Mouse (Mus musculus) cerebellum, postnatal 4 days (tissue): Measurements from ENCODE around the gene Gm49380.
A peak's percentile ranks its signal among the peaks of the same experiment; 100 is the strongest.

Experiments used
- DNase-seq, 2 experiments: peaks; one replicate each; pipeline ENCODE4 v3.0.0; 2022; ENCODE audit warnings: low spot score in 2 of 2, mixed read lengths in 1 of 2

Gm49380 gene

GRCm38 (mm10) chr9:44093612-44094503, 19.4 kb downstream of the Gm49380 start:
- peak; percentile 73 to 83 for DNase-seq

- DNase-seq: no peak
Measured at GRCm38 (mm10) chr9:44088877-44089608, 24.3 kb downstream of the Gm49380 start.

DNA sequence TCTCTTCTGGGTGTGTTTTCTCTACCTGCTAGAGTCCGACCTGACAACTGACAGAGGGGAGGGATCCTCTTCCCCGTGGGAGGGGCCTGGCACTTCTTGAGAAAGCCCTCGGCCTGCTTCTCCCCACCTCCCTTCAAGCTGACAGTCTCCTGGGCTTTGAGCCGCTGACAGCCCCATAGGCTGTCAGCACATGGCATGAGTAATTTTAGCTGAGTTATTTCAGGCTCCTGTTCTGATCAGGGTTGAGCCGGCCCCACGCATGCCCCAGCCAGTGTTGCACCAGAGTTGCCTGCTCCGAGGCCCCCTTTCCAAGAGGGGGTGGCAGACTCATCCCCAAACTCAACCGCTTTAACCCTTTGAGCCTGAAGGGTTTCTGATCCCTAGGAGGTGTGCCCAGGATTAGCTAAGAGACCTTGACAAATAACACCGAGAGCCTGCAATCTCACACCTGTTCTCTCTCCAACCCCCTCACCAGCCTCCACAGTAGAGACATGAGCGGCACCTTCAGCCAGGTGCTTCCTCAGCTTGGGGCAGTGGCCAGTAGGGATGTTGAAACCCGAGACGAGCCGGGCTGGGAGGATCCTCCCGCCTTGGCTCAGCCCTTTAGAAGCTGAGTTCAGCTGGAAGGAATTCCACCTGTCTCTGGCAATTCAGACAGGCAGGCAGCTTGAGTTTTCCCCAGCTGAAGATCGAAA, 25.4 kb downstream of the Gm49380 start:
- DNase-seq: no peak

- no peak for DNase-seq
Measured at GRCm38 (mm10) chr9:44086960-44087359, 26.3 kb downstream of the Gm49380 start.

DNA sequence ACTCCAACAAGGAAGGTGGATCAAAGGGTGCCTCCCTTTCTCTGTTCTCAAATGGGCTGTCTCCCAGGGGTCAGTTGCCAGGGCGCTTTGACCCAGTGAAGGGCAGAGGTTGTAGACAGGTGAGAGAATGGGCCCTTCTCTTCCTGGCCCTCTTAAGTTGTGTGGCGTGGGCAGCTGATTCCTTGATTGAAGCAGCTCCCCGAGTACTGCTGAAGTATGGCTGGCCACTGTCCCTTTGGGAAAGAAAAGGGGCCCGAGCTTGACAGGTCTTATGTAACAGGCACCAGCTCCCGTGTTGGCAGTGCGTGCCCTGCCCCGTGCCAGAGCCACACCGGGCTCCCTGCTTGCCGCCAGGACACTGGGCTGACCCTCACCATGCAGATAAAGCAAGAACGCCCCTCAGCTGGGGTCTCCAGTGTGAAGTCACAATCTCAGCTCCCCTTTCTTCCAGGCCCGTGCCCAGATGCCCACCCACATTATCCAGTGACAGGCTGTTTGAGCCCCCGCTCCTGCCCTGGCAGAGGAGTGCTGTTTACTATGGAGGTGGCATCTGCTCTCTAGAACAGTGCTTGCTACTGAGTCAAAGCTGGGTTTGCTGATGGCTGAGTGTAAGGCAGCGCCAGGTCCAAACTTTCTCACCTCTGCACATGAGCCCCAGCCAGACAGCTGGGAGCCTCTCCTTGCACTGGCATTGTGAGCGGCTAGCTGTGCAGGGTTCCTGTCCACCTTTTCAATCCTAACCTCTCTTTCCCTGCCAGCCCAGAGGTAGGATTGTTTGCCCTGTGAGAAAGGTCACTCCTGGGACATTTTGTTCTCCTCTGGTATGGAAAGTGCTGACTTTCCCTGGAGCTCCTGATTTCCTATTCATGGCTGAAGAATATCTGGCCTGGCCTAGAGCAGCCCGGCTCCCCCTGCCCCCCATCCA, 27.3 kb downstream of the Gm49380 start:
- no peak for DNase-seq

- no peak for DNase-seq
Measured at GRCm38 (mm10) chr9:44085276-44085675, 28.0 kb downstream of the Gm49380 start.

DNA sequence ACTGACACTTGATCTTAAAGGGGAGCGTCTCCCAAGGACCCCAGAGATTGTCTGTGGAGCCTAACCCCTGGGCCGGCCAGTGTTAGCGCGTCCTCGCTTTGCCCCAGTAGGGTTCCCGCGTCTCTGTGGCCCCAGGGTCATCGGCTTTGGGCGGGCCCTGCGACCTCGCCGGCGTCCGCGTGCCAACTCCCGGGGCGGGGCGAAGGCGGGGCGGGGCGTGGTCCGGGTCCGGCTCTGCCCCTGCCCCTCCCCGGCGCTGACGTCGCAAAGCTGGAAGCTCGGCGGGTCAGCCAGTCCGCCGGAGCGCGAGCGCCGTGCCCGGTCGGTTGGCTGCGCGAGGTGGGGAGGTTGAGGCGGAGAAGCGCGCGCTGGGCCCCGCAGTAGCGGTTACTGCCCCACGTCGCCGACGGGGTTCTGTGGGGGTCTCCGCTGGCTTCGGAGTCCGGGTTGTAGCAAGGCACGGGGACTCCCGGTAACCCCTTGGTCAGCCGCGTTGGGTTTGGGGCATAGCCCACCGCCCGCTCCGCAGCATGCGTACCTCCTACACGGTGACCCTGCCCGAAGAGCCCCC, 28.6 kb downstream of the Gm49380 start:
- peak; percentile 72 to 77 for DNase-seq

- no peak for DNase-seq
Measured at GRCm38 (mm10) chr9:44084236-44084635, 29.1 kb downstream of the Gm49380 start.

GRCm38 (mm10) chr9:44083392-44084121, 29.7 kb downstream of the Gm49380 start:
- DNase-seq: no peak

DNA sequence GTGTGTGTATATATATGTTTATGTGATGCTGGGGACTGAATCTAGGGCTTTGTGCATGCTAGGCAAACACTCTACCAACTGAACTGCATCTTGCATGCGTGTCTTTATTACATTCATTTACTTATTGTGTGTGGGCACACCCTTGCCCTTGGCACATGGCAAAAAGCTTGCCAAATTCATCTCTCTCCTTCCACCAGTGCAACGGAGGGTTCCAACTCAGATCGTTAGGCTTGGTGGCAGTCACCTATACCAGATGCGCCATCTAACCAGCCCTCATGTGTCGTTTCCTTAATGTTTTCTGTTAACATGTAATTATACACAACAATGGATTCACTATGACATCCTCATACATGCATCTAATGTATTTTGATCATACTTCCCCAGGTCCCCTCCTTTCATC, 31.0 kb downstream of the Gm49380 start:
- DNase-seq: no peak

GRCm38 (mm10) chr9:44081581-44081980, 31.7 kb downstream of the Gm49380 start:
- DNase-seq: no peak

DNA sequence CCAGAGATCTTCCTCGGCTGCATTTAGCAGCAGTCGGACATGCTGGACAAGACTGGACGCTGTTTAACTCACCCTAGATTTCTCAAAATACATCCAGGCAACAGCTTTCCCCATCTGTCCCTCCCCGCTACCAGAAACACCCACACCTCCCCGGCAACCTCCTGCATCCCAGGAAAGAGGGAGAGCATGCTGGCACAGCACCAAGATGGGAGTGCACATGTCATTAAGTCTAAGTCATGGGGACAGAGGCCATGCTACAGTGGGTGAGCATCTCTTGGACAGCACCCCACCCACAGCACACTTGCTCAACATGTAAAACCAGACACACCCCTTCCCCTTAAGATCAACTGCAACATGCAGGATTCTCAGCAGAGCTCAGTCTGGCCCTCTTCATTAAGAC, 32.3 kb downstream of the Gm49380 start:
- no peak for DNase-seq

DNA sequence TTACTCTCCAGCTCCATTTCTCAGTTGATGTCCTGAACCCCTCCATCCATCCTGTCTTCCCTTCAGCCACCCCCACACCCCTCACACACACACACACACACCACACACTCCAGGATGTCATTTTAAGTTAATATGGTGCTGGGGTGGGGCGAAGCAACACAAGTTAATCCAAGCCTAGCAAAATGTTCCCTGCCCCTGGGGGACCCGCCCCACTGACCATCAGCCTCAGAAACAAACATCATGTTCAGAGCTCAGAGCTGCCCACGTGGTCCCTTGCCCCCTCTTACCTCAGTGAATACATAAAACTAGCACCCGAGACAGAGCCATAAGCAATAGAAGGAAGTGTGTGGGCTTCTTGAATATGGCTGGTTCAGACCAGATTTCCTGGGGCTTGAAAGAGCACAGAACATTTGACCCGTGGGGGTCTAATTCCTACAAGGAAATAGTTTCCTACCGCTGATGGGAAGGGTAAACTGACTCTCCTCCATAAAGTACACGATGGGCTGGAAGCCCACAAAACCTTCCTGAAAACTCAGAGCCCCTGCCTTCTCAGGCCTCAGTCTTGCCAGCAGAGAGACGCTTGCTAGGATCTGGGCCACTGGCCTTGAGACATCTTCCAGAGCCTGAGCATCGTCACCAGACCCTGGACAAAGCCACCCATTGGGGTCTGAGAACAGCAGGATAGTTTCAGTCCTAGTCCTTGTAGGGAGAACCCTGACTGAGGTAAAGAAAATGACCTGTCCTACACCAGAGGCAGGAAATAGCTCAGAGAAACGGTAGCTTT, 33.1 kb downstream of the Gm49380 start:
- no peak for DNase-seq

DNA sequence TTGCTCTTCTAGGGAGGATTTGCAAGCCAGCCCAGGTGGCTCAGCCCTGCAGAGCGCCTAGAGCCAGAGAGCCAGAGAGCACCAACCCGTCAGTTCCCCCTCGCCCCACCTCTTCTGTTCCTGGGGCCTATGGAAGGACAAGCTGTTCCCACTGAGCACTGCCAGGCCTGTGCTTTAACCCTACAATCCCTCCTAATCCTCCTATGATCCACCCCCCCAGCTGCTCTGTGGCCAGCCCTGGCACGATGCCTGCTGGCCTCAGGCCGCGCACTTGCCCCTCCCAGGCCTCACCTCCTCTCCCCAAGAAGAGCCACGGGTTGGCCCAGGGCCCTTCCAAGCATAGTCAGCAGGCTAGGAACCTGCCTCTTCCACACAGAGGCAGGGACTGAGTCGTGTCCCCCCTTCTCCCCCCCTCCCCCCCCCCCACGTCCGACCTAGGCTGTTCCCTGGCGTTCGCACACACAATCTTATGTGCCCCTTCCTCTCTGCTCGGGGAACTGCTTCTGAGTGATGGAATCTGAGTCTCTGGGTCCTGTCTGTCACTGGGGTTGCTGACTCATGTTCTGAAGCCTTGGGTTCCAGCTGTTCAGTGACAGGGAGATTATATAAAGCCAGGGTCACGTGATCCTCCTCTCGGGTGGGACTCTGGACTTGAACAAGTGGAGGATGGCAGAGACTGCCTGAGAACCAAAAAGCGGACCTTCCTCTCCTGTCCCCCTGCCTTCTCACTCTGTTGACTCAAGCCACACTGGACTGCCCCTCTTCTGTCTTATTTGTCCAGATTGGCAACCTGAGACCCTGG, 34.1 kb downstream of the Gm49380 start:
- peak; percentile 54 to 74 for DNase-seq

- no peak for DNase-seq
Measured at GRCm38 (mm10) chr9:44078136-44078797, 35.0 kb downstream of the Gm49380 start.

DNA sequence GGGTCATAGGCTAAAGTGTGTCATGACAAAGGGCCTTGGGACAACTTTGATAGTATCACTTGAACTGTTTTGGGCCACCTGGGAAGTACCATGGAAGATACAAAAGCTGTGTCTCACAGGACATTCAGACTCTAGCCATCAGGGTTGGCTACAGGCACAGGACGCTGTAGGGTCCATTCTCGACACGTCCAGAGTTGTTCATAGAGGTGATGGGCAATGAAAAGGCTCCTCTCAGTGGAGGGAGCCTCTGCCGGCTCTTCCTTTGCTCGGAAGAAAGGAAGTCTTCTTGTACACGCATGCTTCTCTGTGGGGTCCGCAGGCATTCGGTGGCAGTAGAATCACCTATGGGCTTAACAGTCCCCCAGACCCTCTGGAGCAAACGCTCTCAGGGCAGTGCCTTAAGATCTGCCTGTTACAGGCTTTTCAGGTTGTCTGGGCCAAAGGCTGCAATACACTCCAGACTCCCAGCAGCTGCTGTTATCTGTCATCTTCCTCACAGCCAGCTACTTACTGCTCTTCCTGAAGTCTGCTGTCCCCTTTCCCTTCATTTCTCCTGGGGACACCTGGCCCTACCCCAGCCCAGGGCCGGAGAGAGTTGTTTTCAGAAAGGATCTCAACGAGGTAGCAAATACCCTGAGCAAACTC, 35.9 kb downstream of the Gm49380 start:
- DNase-seq: no peak

- DNase-seq: peak in 1 of 2 experiments; percentile 53
Measured at GRCm38 (mm10) chr9:44076764-44077120, 36.6 kb downstream of the Gm49380 start.
